Mouse (Mus musculus) testis, postnatal 14 days (tissue): Measurements from ENCODE around the gene Pex1.
A peak's percentile ranks its signal among the peaks of the same experiment; 100 is the strongest.
"Not testable (repeated sequence)": the region's sequence is repeated elsewhere in the genome, so short reads cannot be mapped to it uniquely, and the experiment has no call there.

Experiments used
- DNase-seq: peaks from one replicate; pipeline ENCODE4 v3.0.0; 2021; ENCODE audit warnings: low spot score

Pex1 gene

DNA sequence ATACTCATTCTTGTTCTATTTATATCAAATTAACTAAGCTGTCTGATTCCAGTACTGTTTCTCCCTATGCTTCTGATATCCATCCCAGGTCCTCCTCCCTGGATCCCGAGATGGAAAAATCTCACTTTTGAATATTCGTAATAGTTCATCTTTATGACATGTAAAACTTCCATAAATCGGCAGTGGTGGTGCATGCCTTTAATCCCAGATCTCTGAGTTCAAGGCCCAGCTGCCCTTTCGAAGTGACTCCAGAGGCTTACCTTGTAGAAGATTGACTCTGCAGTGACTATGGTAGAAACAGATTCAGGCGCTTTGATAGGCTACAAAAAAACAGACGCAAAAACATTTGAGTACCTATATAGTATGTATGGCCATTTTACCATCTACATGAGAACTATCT, 48.8 kb downstream of the Pex1 start:
- DNase-seq = no peak

DNA sequence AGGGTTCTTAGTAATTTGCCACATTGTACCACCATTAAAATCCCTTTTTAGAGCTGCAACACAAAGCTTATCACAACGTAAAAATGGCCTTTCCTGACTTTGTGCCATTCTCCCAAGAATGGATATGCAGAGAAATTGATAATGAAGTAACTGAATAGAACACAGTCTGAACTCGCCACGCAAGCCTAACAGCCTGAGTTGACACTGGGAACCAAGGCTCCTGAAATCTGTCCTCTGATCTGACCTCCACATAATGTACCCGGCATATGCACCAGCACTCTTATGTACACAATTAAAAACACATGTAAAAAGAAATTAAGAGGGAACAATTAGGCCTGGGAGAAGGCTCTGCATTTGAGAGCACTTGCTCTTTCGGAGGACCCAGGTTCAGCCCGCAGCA, 49.5 kb downstream of the Pex1 start:
- DNase-seq = no peak

DNA sequence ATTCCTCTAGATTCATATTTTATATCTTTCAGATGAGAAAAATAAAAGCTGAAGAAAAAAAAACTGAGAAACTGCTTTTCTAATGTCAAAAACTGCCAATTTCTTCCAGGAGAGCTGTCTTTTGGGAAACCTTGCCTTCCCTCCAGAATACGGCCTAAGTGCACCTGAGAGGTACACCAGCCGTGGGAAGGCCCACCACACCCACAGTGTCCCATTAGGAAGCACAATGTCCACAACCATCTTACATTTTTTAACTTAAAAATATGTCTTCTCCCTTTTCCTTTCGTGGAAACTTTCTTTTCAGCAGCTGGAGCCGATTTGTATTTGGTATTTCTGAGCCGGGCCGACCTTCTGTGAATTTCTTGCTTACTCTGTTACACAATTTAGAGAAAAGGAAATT, 50.7 kb downstream of the Pex1 start:
- no peak for DNase-seq

DNA sequence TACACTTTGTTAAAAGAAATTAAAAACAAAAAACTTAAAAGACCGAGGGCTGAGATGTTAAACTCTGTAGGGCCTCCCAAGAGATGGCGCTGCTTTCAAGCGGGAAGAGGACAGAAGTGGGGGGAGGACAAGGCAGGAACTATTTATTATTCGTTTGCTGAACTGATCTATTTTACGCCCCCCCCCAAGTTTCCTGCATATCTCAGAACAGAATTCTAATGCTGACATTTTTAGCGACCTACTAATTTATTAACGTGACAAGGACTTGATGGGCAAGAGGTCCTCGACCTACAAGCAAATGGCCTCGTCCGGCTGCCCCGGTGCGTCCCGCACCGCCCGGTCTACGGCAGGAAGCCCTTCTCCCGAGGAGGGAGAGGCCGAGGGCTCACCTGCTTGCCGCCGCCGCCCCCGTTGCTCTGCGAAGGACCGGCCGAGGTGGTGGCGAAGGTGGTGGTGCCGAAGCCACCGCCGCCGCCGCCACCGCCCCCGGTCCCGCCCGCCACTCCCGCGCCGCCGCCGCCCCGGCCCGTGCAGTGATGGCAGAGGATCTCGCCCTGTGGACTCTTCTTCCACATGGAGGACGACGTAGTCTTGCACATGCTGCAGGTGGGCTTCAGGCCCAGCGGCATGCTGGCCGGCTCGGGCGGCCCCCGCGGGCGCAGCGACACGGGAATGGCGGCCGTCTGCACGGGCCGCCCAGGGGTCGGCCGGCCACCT, 51.3 kb downstream of the Pex1 start:
- DNase-seq = peak; percentile 53

DNA sequence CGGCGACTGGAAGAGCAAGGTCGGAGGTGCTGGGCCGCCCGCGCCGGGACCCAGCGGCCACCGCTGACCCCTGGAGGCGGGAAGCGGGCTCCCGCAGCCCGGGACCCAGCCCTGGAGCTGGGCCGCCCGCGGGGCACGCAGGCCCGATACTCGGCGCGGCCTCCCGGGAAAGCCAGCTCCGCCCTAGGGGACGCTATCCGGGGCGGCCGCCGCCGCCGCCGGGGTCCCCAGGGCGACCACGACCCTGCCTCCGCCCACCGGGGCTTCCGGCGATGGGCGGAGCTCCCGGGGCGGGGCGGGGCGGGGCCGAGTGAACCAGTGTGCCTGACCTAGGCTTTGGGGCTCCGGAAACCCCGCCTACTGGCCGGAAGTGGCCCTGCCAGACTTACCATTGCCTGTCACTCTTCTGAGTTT, 51.8 kb downstream of the Pex1 start:
- DNase-seq = peak; percentile 93

DNA sequence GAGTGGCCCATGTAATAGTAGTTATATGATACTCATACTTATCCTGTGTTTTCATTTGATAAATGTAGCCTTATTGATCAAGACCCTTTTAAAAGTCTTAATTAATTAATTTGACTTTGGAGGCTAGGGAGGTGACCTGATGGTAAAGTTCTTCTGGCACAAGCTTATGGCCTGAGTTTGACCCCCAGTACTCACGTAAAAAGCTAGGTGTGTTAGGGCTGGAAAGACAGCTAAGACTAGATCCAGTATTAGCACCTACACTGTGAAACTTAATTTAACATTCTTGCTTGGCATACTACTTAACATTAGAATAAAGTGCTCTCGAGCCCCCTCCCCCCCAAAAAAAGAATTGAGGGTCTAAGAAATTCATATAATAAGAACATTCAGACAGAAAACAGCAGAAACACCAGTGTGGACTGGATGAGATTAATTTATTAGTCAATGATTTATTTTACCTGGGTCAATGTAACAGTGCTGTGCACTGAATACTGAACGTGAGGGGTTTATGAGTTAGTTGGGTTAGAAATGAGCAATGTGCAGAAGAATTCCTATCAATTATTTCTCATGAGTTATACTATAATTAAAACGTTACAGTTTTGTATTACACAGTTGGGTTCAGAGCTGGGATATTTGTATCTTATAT, 52.5 kb downstream of the Pex1 start:
- no peak for DNase-seq

DNA sequence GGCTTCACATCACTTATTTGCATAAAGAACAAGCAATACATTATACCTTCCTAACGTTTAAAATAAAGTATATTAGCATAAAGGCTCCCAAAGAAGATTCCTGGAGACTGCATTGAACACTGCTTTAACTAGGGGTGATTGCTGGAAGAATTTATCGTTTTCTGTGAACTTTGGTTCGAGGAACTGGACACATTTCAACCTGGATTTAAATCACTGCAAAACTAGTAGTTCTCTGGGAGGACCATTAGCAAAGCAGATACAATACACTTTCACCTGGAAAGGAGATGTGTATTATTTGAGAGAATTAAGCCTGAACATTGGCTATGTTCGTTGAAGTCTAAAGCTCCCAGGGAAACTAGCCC, 53.0 kb downstream of the Pex1 start:
- no peak for DNase-seq

DNA sequence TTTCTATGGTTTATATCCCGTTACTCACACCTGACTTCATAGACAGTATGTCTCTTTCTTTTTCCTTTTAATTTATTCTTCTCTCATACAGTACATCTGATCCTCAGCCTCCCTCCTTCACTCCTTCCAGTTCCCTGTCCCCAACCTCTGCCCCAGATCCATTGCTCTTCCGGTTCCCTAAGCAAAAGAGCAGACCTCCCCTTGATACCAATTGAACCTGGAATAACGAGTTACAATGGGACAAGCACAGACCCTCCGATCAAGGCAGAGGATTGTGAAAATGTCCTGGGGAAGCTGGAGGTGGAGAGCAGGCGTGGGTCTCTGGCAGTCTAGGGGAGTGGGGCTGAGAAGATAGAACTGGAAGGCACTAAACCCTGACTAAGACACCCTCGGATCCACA, 55.0 kb downstream of the Pex1 start, which contains the start of gene Tmbim7:
Gene Tmbim7, plus strand, starts transcription at position 301 of the 400 bp plus-strand sequence.
- no peak for DNase-seq

DNA sequence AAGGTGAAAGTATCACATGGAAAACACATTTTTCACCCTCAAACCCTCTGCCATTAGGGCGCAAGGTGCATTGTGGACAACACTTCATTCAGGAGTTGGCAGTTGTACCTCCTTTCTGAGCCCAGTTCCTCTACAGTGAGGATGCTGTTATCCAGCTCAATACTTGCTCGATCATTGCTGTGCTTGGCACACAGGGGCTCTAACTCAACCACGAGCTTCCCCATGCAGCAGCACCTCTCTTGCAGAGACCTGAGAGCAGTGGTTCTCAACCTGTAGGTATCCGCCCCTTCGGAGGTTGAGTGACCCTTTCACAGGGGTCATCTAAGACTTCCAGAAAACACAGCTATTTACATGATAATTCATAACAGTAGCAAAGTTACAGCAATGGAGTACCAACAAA, 55.8 kb downstream of the Pex1 start:
- no peak for DNase-seq

DNA sequence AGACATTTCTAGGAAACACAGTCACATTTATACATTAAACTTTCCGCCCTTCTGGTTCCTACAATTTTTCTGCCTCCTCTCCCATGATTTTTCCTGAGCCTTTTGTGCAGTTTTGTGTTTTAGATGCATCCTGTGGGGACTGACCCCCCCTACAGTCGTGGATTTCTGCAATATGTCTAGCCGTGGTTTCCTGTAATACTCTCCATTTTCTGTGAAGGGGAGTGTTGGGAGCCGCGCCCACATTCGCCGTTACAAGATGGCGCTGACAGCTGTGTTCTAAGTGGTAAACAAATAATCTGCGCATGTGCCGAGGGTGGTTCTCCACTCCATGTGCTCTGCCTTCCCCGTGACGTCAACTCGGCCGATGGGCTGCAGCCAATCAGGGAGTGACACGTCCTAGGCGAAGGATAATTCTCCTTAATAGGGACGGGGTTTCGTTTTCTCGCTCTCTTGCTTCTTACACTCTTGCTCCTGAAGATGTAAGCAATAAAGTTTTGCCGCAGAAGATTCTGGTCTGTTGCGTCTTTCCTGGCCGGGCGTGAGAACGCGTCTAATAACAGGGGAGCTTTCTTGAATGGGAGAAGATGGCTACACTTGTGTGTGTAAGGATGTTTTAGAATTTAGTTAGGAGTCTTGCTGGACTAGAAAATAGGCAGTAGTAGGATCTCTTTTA, 57.2 kb downstream of the Pex1 start:
- DNase-seq = not testable (repeated sequence)

DNA sequence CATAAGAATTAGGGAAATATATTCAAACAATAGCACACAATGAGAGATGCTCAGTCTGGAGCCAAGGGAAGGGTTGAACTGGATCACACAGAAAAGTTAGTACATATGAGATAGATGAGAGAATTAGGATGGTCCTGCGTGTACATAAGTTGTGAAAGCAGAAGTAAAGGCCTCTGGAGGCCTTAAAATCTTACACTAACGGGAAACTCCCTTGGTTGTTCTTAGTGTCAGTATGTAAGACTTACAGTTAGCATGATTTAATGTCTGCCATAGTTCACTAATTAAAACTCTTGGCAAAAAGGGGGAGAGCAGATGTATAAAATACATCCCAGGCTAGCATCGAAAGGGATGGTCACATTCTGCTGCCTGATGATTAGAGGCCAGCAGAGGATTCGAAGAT, 57.9 kb downstream of the Pex1 start:
- DNase-seq = no peak

DNA sequence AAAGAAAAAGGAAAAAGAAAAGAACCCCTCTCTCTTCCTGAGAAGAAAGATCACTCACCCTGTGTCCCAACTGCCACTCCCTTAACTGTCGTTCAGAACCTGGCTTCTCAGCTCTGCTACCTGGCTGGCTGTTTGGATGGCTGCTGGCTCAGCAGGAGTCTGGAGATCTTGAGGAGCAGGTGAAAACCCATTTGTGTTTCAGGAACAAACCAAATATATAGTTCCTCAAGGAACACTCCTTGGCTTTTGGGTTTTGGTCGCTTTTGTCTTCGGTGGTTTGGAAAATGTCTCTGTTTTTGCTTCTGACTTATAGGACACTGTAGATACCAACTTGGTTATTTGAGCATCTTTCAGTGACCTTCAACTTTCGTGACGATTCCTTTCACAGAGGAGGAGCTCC, 61.2 kb downstream of the Pex1 start, which contains the start of gene Gatad1:
Gene Gatad1, minus strand, starts transcription at position 101 of the 400 bp plus-strand sequence.
- DNase-seq = no peak

DNA sequence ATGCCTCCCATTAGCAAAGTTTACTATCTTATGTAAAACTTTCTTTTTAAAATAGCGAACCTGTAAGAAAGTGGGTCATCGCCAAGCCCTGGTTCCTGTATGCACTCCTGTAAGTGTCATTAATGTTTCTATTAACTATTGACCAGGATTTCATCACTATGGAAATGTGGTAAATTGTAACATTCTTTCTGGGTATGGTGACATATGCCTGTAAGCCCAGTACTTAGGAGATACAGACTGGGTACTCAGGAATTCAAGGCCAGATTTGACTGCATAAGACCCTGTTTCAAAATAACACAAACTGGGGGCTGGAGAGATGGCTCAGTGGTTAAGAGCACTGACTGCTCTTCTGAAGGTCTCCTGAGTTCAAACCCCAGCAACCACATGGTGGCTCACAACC, 69.4 kb downstream of the Pex1 start:
- DNase-seq = no peak

DNA sequence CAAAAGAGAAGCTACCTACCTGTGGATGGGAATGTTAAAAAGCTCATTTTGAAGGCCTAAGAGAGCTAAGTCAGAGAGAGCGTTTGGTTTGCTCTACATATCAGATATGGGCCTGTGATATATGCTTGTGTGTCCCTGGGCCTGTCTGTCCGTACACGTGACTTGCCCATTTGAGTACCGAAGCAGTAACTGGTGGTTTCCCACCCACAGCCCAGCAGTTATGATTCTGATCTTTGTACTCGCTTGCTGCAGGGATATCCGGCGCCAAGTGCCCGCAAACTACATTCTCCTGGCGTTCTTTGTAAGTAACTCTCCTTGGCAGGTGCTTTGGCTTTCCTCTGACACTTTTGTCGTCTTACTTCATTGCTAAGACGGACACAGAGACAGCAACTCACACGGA, 70.7 kb downstream of the Pex1 start:
- no peak for DNase-seq

DNA sequence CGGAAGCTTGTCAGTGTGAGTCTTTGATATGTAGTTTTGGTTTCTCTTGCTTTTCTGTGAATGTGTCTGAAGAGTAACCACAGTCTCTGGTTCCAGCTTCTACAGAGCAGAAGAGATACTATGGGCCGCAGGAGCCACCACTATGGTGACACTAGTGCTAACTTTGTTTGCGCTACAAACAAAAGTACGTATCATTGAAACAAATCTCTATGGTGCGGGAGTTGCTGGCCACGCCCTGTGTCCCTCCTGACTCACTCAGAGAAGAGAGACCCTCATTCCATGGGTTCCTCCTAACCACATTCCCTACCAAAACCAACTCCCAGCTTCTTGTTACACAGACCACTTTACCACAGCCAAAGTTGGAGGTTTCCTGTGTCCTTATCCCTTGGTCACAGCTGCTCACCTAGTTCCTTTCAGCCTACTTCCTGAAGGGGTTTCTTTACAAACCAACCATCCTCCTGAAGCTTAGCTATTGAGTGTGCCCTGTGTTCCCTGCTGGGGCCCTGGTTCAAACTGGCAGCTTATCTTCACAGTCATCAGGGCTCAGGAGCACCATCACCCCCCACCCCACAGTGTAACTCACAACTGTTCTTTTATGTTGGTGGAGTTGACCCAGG, 74.2 kb downstream of the Pex1 start:
- DNase-seq = no peak
